Mouse (Mus musculus) heart, embryonic 14.5 days (tissue): Measurements from ENCODE around the gene Gmnn. TPM values are rescaled to one million over a fixed set of nuclear protein-coding genes. Genes with fewer than 3 reads are reported as not detected.

ENCODE experiments used
- ATAC-seq: fragments of 200-750 bp; cut with Nextera tagmentation; 2 replicates; pipeline ENCODE4 v1.8.0; 2017; ENCODE audit warnings: low read depth, moderate TSS enrichment; ENCODE audit not compliant: insufficient number of reproducible peaks, insufficient read depth, low FRiP score
- H3K27ac ChIP-seq, 2 experiments: fragments of 200-500 bp in 1 of 2; fragments of 300-500 bp in 1 of 2; sonication (generic) in 1 of 2; replicated peaks in 1 of 2; 2 replicates each; pipeline ENCODE4 v1.5.1; 2012 to 2014; ENCODE audit warnings: low read depth in 2 of 2, low read length in 2 of 2, control low read depth in 1 of 2, mild to moderate bottlenecking in 1 of 2, mixed read lengths in 1 of 2; ENCODE audit not compliant: control insufficient read depth in 1 of 2, insufficient read depth in 1 of 2
- H3K27me3 ChIP-seq: fragments of 300-500 bp; sonication (generic); 2 replicates; pipeline ENCODE4 v1.6.1; 2014; ENCODE audit warnings: mild to moderate bottlenecking, low read length, control low read depth; ENCODE audit not compliant: control insufficient read depth, insufficient read depth
- H3K36me3 ChIP-seq: fragments of 300-500 bp; sonication (generic); 2 replicates; pipeline ENCODE4 v1.6.1; 2014; ENCODE audit warnings: mild to moderate bottlenecking, control low read depth, low read length, mixed read lengths; ENCODE audit not compliant: control insufficient read depth, insufficient read depth
- H3K4me1 ChIP-seq, 2 experiments: fragments of 200-500 bp in 1 of 2; fragments of 300-500 bp in 1 of 2; sonication (generic) in 1 of 2; 2 replicates each; pipeline ENCODE4 v1.6.1; 2012 to 2014; ENCODE audit warnings: low read length in 2 of 2, control low read depth in 1 of 2, mixed read lengths in 1 of 2; ENCODE audit not compliant: control insufficient read depth in 2 of 2, insufficient read depth in 2 of 2
- H3K4me2 ChIP-seq: fragments of 300-500 bp; sonication (generic); 2 replicates; pipeline ENCODE4 v1.6.1; 2014; ENCODE audit warnings: mild to moderate bottlenecking, low read length
- H3K4me3 ChIP-seq, 2 experiments: fragments of 200-500 bp in 1 of 2; fragments of 300-500 bp in 1 of 2; sonication (generic) in 1 of 2; 2 replicates each; pipeline ENCODE4 v1.5.1; 2012 to 2014; ENCODE audit warnings: low read length in 2 of 2, mild to moderate bottlenecking in 2 of 2, control low read depth in 1 of 2, low read depth in 1 of 2, moderate library complexity in 1 of 2; ENCODE audit not compliant: control insufficient read depth in 1 of 2, insufficient read depth in 1 of 2
- H3K9ac ChIP-seq: fragments of 300-500 bp; sonication (generic); 2 replicates; pipeline ENCODE4 v1.6.1; 2014; ENCODE audit warnings: mild to moderate bottlenecking, low read length
- H3K9me3 ChIP-seq: fragments of 300-500 bp; sonication (generic); 2 replicates; pipeline ENCODE4 v1.6.1; 2016; ENCODE audit warnings: low read length, control low read depth; ENCODE audit not compliant: control insufficient read depth
- WGBS: fragments of 180-500 bp; shearing (Covaris S2); extraction: QIAGEN DNeasy Blood & Tissue Kit; methylation state at CpG from one replicate; pipeline ENCODE4 v1.1.7; 2014; 5-methylcytosine and 5-hydroxymethylcytosine counted together
- polyA plus RNA-seq: library from polyadenylated mRNA; unstranded; fragments of >200 nt; fragmentation: Nextera tagmentation; extraction: Ambion mirVana; gene quantifications from 2 replicates; pipeline ENCODE4 v1.2.1, GENCODE M21; 2014

Gmnn gene
- polyA plus RNA-seq, 1 experiment from 2014 or later = 108 TPM

DNA sequence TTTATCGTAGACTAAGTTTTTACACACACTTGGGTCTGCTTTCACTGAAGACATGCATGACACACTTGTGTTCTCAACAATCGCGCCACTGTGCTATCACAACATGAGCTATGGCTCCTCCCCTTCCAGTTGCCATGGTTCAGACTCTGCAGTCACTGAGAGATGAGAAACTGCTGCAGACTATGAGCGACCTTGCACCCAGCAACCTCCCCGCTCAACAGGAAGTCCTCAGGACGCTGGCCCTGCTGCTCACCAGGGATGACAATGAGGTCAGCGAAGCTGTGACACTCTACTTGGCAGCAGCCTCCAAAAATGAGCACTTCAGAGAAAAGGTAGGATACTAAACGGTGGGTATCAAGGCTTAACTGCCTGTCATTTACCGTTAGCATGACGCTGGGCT, 40.2 kb downstream of the Gmnn start:
- WGBS = 68% methylated on average over 10 of the region's 10 CpGs
- no peak for ATAC-seq
- Histone ChIP-seq H3K9ac (no peak overlapping the region), H3K4me1 (no peaks in the 10 kb centered on the region), H3K4me2 (no peak overlapping the region), H3K9me3 (0 out of 2 replicates have a peak, but pooled peaks cover 6% of the 10 kb centered on the region), H3K27me3 (no peaks in the 10 kb centered on the region), H3K36me3 (peaks cover 54% of the 10 kb centered on the region), H3K27ac (no peak overlapping the region), H3K4me3 (no peak overlapping the region)

DNA sequence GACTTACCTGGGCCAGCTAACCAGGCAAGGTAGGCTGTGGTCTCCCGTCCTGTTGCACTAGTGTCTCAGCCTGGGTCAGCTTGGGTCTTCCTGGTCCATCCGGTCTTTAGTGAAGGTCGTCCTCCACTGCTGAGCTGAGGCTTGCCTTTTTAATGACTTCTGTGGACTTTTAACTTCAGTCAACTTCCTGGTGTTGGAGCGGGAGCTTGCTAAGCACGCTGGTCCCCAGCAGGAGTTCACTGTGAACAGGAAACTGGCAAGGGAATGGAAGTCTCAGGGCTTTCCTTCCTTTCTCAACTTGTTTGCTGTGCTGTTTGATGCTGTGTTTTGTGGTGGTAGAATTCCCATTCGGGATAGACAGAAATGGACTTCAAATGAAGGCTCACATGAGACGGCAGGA, 44.0 kb downstream of the Gmnn start:
- Histone ChIP-seq H3K9ac (no peak overlapping the region), H3K9me3 (0 out of 2 replicates have a peak, but pooled peaks cover 6% of the 10 kb centered on the region), H3K4me2 (no peak overlapping the region), H3K4me3 (no peak overlapping the region), H3K4me1 (peaks cover 5 to 8% of the 10 kb centered on the region in 2 experiments; a peak in 3 of 4 replicates), H3K36me3 (peaks cover 55% of the 10 kb centered on the region), H3K27ac (no peak overlapping the region), H3K27me3 (no peaks in the 10 kb centered on the region)
- ATAC-seq = no peak
- 61% methylated on average over 7 of the region's 7 CpGs for WGBS

GRCm38 (mm10) chr13:24716441-24716840, 45.3 kb downstream of the Gmnn start:
- H3K9ac ChIP-seq = no peak overlapping the region
- no peaks in the 10 kb centered on the region for H3K27me3 ChIP-seq
- H3K36me3 ChIP-seq = peaks cover 51% of the 10 kb centered on the region
- 0 out of 2 replicates have a peak, but pooled peaks cover 6% of the 10 kb centered on the region for H3K9me3 ChIP-seq
- H3K4me3 ChIP-seq = no peak overlapping the region
- peaks cover 5 to 21% of the 10 kb centered on the region in 2 experiments; a peak in 3 of 4 replicates for H3K4me1 ChIP-seq
- WGBS = 53% methylated on average over 9 of the region's 9 CpGs
- no peak for ATAC-seq
- H3K4me2 ChIP-seq = no peak overlapping the region
- H3K27ac ChIP-seq = no peak overlapping the region

- peaks cover 5 to 21% of the 10 kb centered on the region in 2 experiments; a peak in 3 of 4 replicates for H3K4me1 ChIP-seq
- ATAC-seq = no peak
- 78% methylated on average over 5 of the region's 5 CpGs for WGBS
Measured at GRCm38 (mm10) chr13:24715601-24716000, 46.1 kb downstream of the Gmnn start.

GRCm38 (mm10) chr13:24714360-24714885, 47.3 kb downstream of the Gmnn start:
- 78% methylated on average over 9 of the region's 9 CpGs for WGBS
- no peaks in the 10 kb centered on the region for H3K27me3 ChIP-seq

More at GRCm38 (mm10) chr13:24715601-24716000, 46.1 kb downstream of the Gmnn start:
- H3K27ac ChIP-seq = no peak overlapping the region
- H3K27me3 ChIP-seq = no peaks in the 10 kb centered on the region
- no peak overlapping the region for H3K4me2 ChIP-seq
- no peak overlapping the region for H3K9ac ChIP-seq
- 0 out of 2 replicates have a peak, but pooled peaks cover 6% of the 10 kb centered on the region for H3K9me3 ChIP-seq
- H3K36me3 ChIP-seq = peaks cover 52% of the 10 kb centered on the region
- H3K4me3 ChIP-seq = no peak overlapping the region

DNA sequence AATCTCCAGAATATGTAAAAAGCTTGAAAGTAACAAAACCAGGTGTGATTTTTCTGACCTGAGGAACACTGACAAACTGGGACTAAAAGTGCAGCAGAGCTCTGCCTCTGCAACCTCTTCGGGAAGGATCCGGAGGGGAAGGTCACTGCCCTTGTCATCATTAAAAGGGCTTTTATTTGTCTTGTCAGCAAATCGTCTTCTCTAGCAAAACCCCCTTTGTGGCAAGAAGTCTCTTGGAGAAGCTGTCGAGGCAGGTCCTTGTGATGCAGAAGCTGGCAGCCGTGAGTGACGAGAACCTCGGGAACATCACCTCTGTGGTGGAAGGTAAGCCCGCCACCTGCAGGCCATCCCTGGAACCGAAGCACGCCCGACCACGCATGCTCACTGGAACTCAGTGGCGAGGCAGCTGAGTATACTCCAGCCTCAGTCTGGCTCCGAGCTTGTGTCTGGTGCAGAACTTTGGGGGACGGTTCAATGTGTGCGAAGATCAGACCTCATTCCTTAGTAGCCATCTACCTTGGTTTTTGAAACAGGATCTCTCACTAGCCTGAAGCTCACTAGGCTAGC, 48.2 kb downstream of the Gmnn start:
- Histone ChIP-seq H3K27me3 (no peaks in the 10 kb centered on the region), H3K4me3 (peak overlapping the region in 1 of 2 experiments; percentile 8; a peak in 1 of 4 replicates)

More at GRCm38 (mm10) chr13:24714360-24714885, 47.3 kb downstream of the Gmnn start:
- Histone ChIP-seq H3K4me2 (no peak overlapping the region), H3K4me3 (no peak overlapping the region), H3K27ac (no peak overlapping the region), H3K9me3 (0 out of 2 replicates have a peak, but pooled peaks cover 6% of the 10 kb centered on the region), H3K9ac (no peak overlapping the region), H3K4me1 (peaks cover 5 to 21% of the 10 kb centered on the region in 2 experiments; a peak in 3 of 4 replicates), H3K36me3 (peaks cover 62% of the 10 kb centered on the region)
- no peak for ATAC-seq

GRCm38 (mm10) chr13:24712581-24713130, 49.1 kb downstream of the Gmnn start:
- H3K9me3 ChIP-seq = no peaks in the 10 kb centered on the region
- H3K9ac ChIP-seq = no peak overlapping the region
- H3K4me2 ChIP-seq = peak overlapping the region; percentile 48; the same call in 1 of the 2 replicates
- peak overlapping the region in 1 of 2 experiments; percentile 55; a peak in 2 of 4 replicates for H3K27ac ChIP-seq
- WGBS = 32% methylated on average over 7 of the region's 7 CpGs
- no peak overlapping the region for H3K4me3 ChIP-seq
- no peaks in the 10 kb centered on the region for H3K27me3 ChIP-seq
- peaks cover 49% of the 10 kb centered on the region for H3K36me3 ChIP-seq
- no peak for ATAC-seq
- peaks cover 5 to 21% of the 10 kb centered on the region in 2 experiments; a peak in 3 of 4 replicates for H3K4me1 ChIP-seq

More for the DNA sequence above, 48.2 kb downstream of the Gmnn start:
- Histone ChIP-seq H3K9me3 (0 out of 2 replicates have a peak, but pooled peaks cover 3% of the 10 kb centered on the region), H3K36me3 (peaks cover 56% of the 10 kb centered on the region), H3K4me1 (peaks cover 5 to 21% of the 10 kb centered on the region in 2 experiments; a peak in 3 of 4 replicates), H3K27ac (0 out of 4 replicates have a peak overlapping the region, but pooled peaks of 1 of the 2 experiments have one; percentile 21), H3K4me2 (peak overlapping the region; percentile 48), H3K9ac (no peak overlapping the region)
- peak; percentile 62 for ATAC-seq
- WGBS = 10% methylated on average over 16 of the region's 16 CpGs
